Mouse (Mus musculus) limb, embryonic 14.5 days (tissue): ENCODE results near the gene Serinc3. TPM values are rescaled to one million over a fixed set of nuclear protein-coding genes. Genes with fewer than 3 reads are reported as not detected.
A peak's percentile ranks its signal among the peaks of the same experiment; 100 is the strongest.

Source experiments
- ATAC-seq: fragments of 200-750 bp; cut with Nextera tagmentation; 2 replicates; pipeline ENCODE4 v1.8.0; 2017; ENCODE audit warnings: low read depth, moderate number of reproducible peaks, moderate TSS enrichment; ENCODE audit not compliant: low FRiP score
- DNase-seq: peaks from one replicate; pipeline ENCODE4 v3.0.0-alpha.2; 2015; ENCODE audit warnings: low spot score
- H3K27ac ChIP-seq: fragments of 300-500 bp; sonication (generic); replicated peaks from 2 replicates; pipeline ENCODE4 v1.5.1; 2014; ENCODE audit warnings: low read depth, mild to moderate bottlenecking, low read length, moderate library complexity, mixed read lengths
- H3K27me3 ChIP-seq: fragments of 300-500 bp; sonication (generic); 2 replicates; pipeline ENCODE4 v1.6.1; 2014; ENCODE audit warnings: low read length, mixed read lengths; ENCODE audit not compliant: control insufficient read depth, insufficient read depth
- H3K36me3 ChIP-seq: fragments of 300-500 bp; sonication (generic); 2 replicates; pipeline ENCODE4 v1.6.1; 2014; ENCODE audit warnings: mild to moderate bottlenecking, low read length, moderate library complexity, mixed read lengths; ENCODE audit not compliant: control insufficient read depth, insufficient read depth
- H3K4me1 ChIP-seq: fragments of 300-500 bp; sonication (generic); 2 replicates; pipeline ENCODE4 v1.6.1; 2014; ENCODE audit warnings: antibody characterized with exemption, low read length, mixed read lengths; ENCODE audit not compliant: control insufficient read depth, insufficient read depth
- H3K4me2 ChIP-seq: fragments of 300-500 bp; sonication (generic); replicated peaks from 2 replicates; pipeline ENCODE4 v1.6.1; 2014; ENCODE audit warnings: low read depth, mild to moderate bottlenecking, low read length, moderate library complexity; ENCODE audit not compliant: severe bottlenecking
- H3K4me3 ChIP-seq: fragments of 300-500 bp; sonication (generic); replicated peaks from 2 replicates; pipeline ENCODE4 v1.5.1; 2014; ENCODE audit warnings: low read length
- H3K9ac ChIP-seq: fragments of 300-500 bp; sonication (generic); 2 replicates; pipeline ENCODE4 v1.6.1; 2014; ENCODE audit warnings: mild to moderate bottlenecking, low read depth, low read length, moderate library complexity; ENCODE audit not compliant: severe bottlenecking
- H3K9me3 ChIP-seq: fragments of 300-500 bp; sonication (generic); 2 replicates; pipeline ENCODE4 v1.6.1; 2016; ENCODE audit warnings: low read length; ENCODE audit not compliant: control insufficient read depth
- POLR2A ChIP-seq: fragments of 200-500 bp; IDR thresholded peaks from 2 replicates; pipeline ENCODE4 v1.8.0; 2012; ENCODE audit warnings: inconsistent platforms, mild to moderate bottlenecking, moderate library complexity, borderline replicate concordance; ENCODE audit not compliant: insufficient read depth, insufficient read length; ENCODE audit errors: extremely low read depth
- WGBS: fragments of 180-500 bp; shearing (Covaris S2); extraction: QIAGEN DNeasy Blood & Tissue Kit; methylation state at CpG from one replicate; pipeline ENCODE4 v1.1.7; 2014; 5-methylcytosine and 5-hydroxymethylcytosine counted together
- polyA plus RNA-seq, 2 experiments: library from polyadenylated mRNA; depleted of rRNA in 1 of 2; stranded (reverse) in 1 of 2; unstranded in 1 of 2; fragments of >200 nt; fragmentation: Nextera tagmentation in 1 of 2; extraction: Ambion mirVana in 1 of 2; gene quantifications; 2 replicates each; pipeline versions ENCODE4 v1.2.1 to v1.2.3; 2012 to 2014

Gene Serinc3
- polyA plus RNA-seq, 2 experiments, result 43.4 to 99.5 TPM

GRCm38 (mm10) chr2:163675144-163675619 is 30.3 kb upstream of the Serinc3 start:
- WGBS, result 29% methylated on average over 5 of the region's 5 CpGs
- Histone ChIP-seq H3K27ac (peak overlapping the region; percentile 69), H3K36me3 (no peaks in the 10 kb centered on the region), H3K9me3 (no peaks in the 10 kb centered on the region), H3K27me3 (no peaks in the 10 kb centered on the region), H3K4me3 (no peak overlapping the region), H3K4me2 (no peak overlapping the region; the same call in 1 of the 2 replicates), H3K4me1 (peaks cover 16% of the 10 kb centered on the region), H3K9ac (no peak overlapping the region)
- TF ChIP-seq POLR2A, result no peak
- ATAC-seq (peak; percentile 89), DNase-seq (peak; percentile 81)

- WGBS, result 63% methylated on average over 5 of the region's 5 CpGs
- Histone ChIP-seq H3K9me3 (no peaks in the 10 kb centered on the region), H3K4me1 (peaks cover 16% of the 10 kb centered on the region), H3K4me3 (no peak overlapping the region), H3K27me3 (no peaks in the 10 kb centered on the region), H3K4me2 (no peak overlapping the region), H3K27ac (peak overlapping the region; percentile 69), H3K9ac (no peak overlapping the region), H3K36me3 (no peaks in the 10 kb centered on the region)
- DNase-seq, result no peak
- ATAC-seq, result no peak
- TF ChIP-seq POLR2A, result no peak
Measured at GRCm38 (mm10) chr2:163674397-163674796, 29.5 kb upstream of the Serinc3 start.

GRCm38 (mm10) chr2:163670872-163671594 is 26.1 kb upstream of the Serinc3 start:
- WGBS, result 85% methylated on average over 11 of the region's 11 CpGs
- no peak overlapping the region for H3K9ac ChIP-seq
- peaks cover 14% of the 10 kb centered on the region for H3K4me1 ChIP-seq
- no peak overlapping the region for H3K27ac ChIP-seq
- TF ChIP-seq POLR2A, result no peak
- no peak overlapping the region for H3K4me3 ChIP-seq
- no peak for DNase-seq
- ATAC-seq, result no peak
- no peaks in the 10 kb centered on the region for H3K9me3 ChIP-seq
- H3K36me3 ChIP-seq, result no peaks in the 10 kb centered on the region
- H3K4me2 ChIP-seq, result no peak overlapping the region
- H3K27me3 ChIP-seq, result no peaks in the 10 kb centered on the region

- Histone ChIP-seq H3K4me1 (no peaks in the 10 kb centered on the region), H3K9ac (no peak overlapping the region), H3K36me3 (no peaks in the 10 kb centered on the region; the same call in 1 of the 2 replicates), H3K9me3 (no peaks in the 10 kb centered on the region), H3K4me3 (no peak overlapping the region), H3K4me2 (no peak overlapping the region), H3K27ac (no peak overlapping the region), H3K27me3 (no peaks in the 10 kb centered on the region)
- DNase-seq (no peak), ATAC-seq (no peak)
- WGBS, result 100% methylated on average over 1 of the region's 1 CpGs
- TF ChIP-seq POLR2A, result no peak
Measured at GRCm38 (mm10) chr2:163667045-163667444, 22.1 kb upstream of the Serinc3 start.

- Histone ChIP-seq H3K9me3 (no peaks in the 10 kb centered on the region), H3K36me3 (no peaks in the 10 kb centered on the region; the same call in 1 of the 2 replicates), H3K9ac (no peak overlapping the region), H3K4me1 (peaks cover 16% of the 10 kb centered on the region), H3K27ac (no peak overlapping the region), H3K4me3 (no peak overlapping the region), H3K27me3 (no peaks in the 10 kb centered on the region), H3K4me2 (no peak overlapping the region)
- ATAC-seq (no peak), DNase-seq (no peak)
- 51% methylated on average over 3 of the region's 3 CpGs for WGBS
- no peak for TF ChIP-seq POLR2A
Measured at GRCm38 (mm10) chr2:163663930-163664329, 19.0 kb upstream of the Serinc3 start.
